Mouse (Mus musculus) frontal cortex, postnatal 36 days (tissue): Measurements from ENCODE around the gene Thy1.

Source experiments
- DNase-seq, 2 experiments: peaks; one replicate each; pipeline ENCODE4 v3.0.0; 2022; ENCODE audit warnings: low spot score in 2 of 2

The Thy1 gene

GRCm38 (mm10) chr9:44042836-44043707 lies at the start of gene Thy1:
TSS of gene Thy1 (plus strand) at chr9:44043384.
- DNase-seq = peak; percentile 75 to 78

GRCm38 (mm10) chr9:43997681-43998080 lies 45.5 kb upstream of the Thy1 start:
- peak in 1 of 2 experiments; percentile 34 for DNase-seq

- DNase-seq = no peak
Measured at GRCm38 (mm10) chr9:43998851-43999250, 44.3 kb upstream of the Thy1 start.

- DNase-seq = peak in 1 of 2 experiments; percentile 61
Measured at GRCm38 (mm10) chr9:44004362-44004761, 38.8 kb upstream of the Thy1 start.

- DNase-seq = no peak
Measured at GRCm38 (mm10) chr9:44005305-44005704, 37.9 kb upstream of the Thy1 start.

GRCm38 (mm10) chr9:44007323-44007722 lies 35.9 kb upstream of the Thy1 start:
- no peak for DNase-seq

GRCm38 (mm10) chr9:44007991-44008390 lies 35.2 kb upstream of the Thy1 start:
- peak in 1 of 2 experiments; percentile 60 for DNase-seq

- no peak for DNase-seq
Measured at GRCm38 (mm10) chr9:44010900-44011299, 32.3 kb upstream of the Thy1 start.

GRCm38 (mm10) chr9:44011668-44012067 lies 31.5 kb upstream of the Thy1 start:
- no peak for DNase-seq

GRCm38 (mm10) chr9:44012164-44012563 lies 31.0 kb upstream of the Thy1 start:
- no peak for DNase-seq

GRCm38 (mm10) chr9:44012761-44013301 lies 30.4 kb upstream of the Thy1 start:
- no peak for DNase-seq

GRCm38 (mm10) chr9:44013781-44014180 lies 29.4 kb upstream of the Thy1 start:
- DNase-seq = no peak

- DNase-seq = no peak
Measured at GRCm38 (mm10) chr9:44016304-44016703, 26.9 kb upstream of the Thy1 start.

GRCm38 (mm10) chr9:44017846-44018245 lies 25.3 kb upstream of the Thy1 start:
- no peak for DNase-seq

- no peak for DNase-seq
Measured at GRCm38 (mm10) chr9:44020001-44020400, 23.2 kb upstream of the Thy1 start.

- DNase-seq = no peak
Measured at GRCm38 (mm10) chr9:44022100-44022847, 20.9 kb upstream of the Thy1 start.

GRCm38 (mm10) chr9:44024096-44024495 lies 19.1 kb upstream of the Thy1 start:
- DNase-seq = no peak

- DNase-seq = no peak
Measured at GRCm38 (mm10) chr9:44029580-44030236, 13.5 kb upstream of the Thy1 start.

- DNase-seq = no peak
Measured at GRCm38 (mm10) chr9:44030646-44031045, 12.5 kb upstream of the Thy1 start.

GRCm38 (mm10) chr9:44031079-44031478 lies 12.1 kb upstream of the Thy1 start:
- DNase-seq = no peak

GRCm38 (mm10) chr9:44031946-44032345 lies 11.2 kb upstream of the Thy1 start:
- DNase-seq = no peak

GRCm38 (mm10) chr9:44033317-44033716 lies 9.9 kb upstream of the Thy1 start:
- DNase-seq = no peak
